Mouse (Mus musculus) ES-E14 (cell line): ENCODE measurements around the gene Pygm.

Source experiments
- CHD2 ChIP-seq: IDR thresholded peaks from 2 replicates; pipeline ENCODE4 v1.6.1; 2014; ENCODE audit warnings: mild to moderate bottlenecking, low read depth, low read length, inconsistent platforms
- HCFC1 ChIP-seq: IDR thresholded peaks from 2 replicates; pipeline ENCODE4 v1.6.1; 2012; ENCODE audit warnings: low read length, inconsistent platforms, borderline replicate concordance; ENCODE audit not compliant: insufficient read depth
- ZC3H11A ChIP-seq: IDR thresholded peaks from 2 replicates; pipeline ENCODE4 v1.6.1; 2012; ENCODE audit warnings: low read depth, mild to moderate bottlenecking, inconsistent platforms, low read length, borderline replicate concordance
- ZNF384 ChIP-seq: IDR thresholded peaks from 2 replicates; pipeline ENCODE4 v1.6.1; 2012; ENCODE audit warnings: low read depth, low read length, inconsistent platforms

DNA sequence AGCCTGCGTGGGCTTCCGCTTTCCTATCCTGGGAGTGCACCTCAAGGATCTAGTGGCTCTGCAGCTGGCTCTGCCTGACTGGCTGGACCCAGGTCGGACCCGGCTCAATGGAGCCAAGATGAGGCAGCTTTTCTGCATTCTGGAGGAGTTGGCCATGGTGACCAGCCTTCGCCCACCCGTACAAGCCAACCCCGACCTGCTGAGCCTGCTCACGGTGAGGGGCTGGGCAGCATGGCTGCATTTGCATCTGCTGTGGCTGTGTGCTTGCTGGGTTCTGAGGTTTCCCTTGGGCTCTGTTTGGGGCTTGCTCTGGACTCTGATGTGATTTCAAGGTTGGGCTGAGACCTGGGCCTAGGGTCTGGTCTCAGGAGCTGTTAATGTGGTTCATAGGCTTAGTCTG is 22.9 kb downstream of the Pygm start:
- TF ChIP-seq CHD2 (no peak), HCFC1 (no peak), ZC3H11A (no peak), ZNF384 (no peak)
